In genomic region chr9:66513150-66513549, GRCm38 (mm10) we compare ENCODE assay signal across 9 mouse cellular contexts. TPM values are rescaled to one million over a fixed set of nuclear protein-coding genes. Genes with fewer than 3 reads are reported as not detected.
DNase-seq lines count a peak whose midpoint lies in the region; ATAC-seq and TF ChIP-seq lines count a peak whose summit lies in the region.
"Had no signal": no experiment of that assay in that cellular context is flagged by ENCODE, and none has a peak within 500 bp of the region (broad histone marks: within the 10 kb centered on the region; RNA-seq: fewer than 3 reads in every experiment).

No protein-coding gene starts in this region.

- H3K4me3 ChIP-seq in heart, embryonic 13.5 days, result peak overlapping the region; percentile 60
- H3K4me3 ChIP-seq in liver, embryonic 11.5 days (ENCODE audit: low read depth, low read length), result peak overlapping the region; percentile 76; the same call in 1 of the 2 replicates
- peak overlapping the region; percentile 66 for H3K4me3 ChIP-seq in stomach, postnatal 0 days (ENCODE audit: low read depth, low read length)

- peaks cover 57% of the 10 kb centered on the region for H3K36me3 ChIP-seq in heart, embryonic 13.5 days
- H3K36me3 ChIP-seq in liver, embryonic 11.5 days (ENCODE audit: control insufficient read depth, insufficient read depth, low read length), result peaks cover 30% of the 10 kb centered on the region
- peaks cover 19% of the 10 kb centered on the region for H3K36me3 ChIP-seq in stomach, postnatal 0 days (ENCODE audit: control insufficient read depth, insufficient read depth, low read length)

- peak overlapping the region; percentile 87 for H3K9ac ChIP-seq in heart, embryonic 13.5 days
- H3K9ac ChIP-seq in liver, embryonic 11.5 days (ENCODE audit: low read depth, low read length), result peak overlapping the region; percentile 92; the same call in 1 of the 2 replicates
- H3K9ac ChIP-seq in stomach, postnatal 0 days (ENCODE audit: low read length), result peak overlapping the region; percentile 38; the same call in 1 of the 2 replicates

- peak overlapping the region; percentile 83 for H3K4me2 ChIP-seq in heart, embryonic 13.5 days
- H3K4me2 ChIP-seq in liver, embryonic 11.5 days, result peak overlapping the region; percentile 98
- peak overlapping the region; percentile 98 for H3K4me2 ChIP-seq in stomach, postnatal 0 days (replicated peaks; ENCODE audit: low read depth)

- peak; percentile 38 for DNase-seq in embryo, embryonic 10 days (ENCODE audit: low spot score)
- DNase-seq in embryo, embryonic 9.5 days (ENCODE audit: extremely low spot score), result no peak
- DNase-seq in 3134 (ENCODE audit: extremely low read depth, insufficient read length, low spot score), result peak; percentile 19
- peak; percentile 63 for DNase-seq in cerebellum, adult 9-10 months
- DNase-seq in liver, embryonic 11.5 days (ENCODE audit: low spot score), result no peak
- peak; percentile 36 for DNase-seq in stomach, postnatal 0 days (ENCODE audit: low spot score)
- no peak for DNase-seq in ovary, postnatal 36 days (ENCODE audit: low spot score)

- TF ChIP-seq EP300 in stomach, postnatal 0 days (optimal IDR thresholded peaks at IDR 0.05), result no peak

- H3K9me3 ChIP-seq in heart, embryonic 13.5 days, result no peaks in the 10 kb centered on the region
- H3K9me3 ChIP-seq in liver, embryonic 11.5 days (ENCODE audit: control insufficient read depth, low read length), result no peaks in the 10 kb centered on the region
- H3K9me3 ChIP-seq in stomach, postnatal 0 days (ENCODE audit: control insufficient read depth, low read length), result no peaks in the 10 kb centered on the region

- TF ChIP-seq CTCF in stomach, postnatal 0 days (IDR thresholded peaks at IDR 0.05; ENCODE audit: low read depth), result peak; percentile 66

- H3K27me3 ChIP-seq in heart, embryonic 13.5 days (replicated peaks), result no peaks in the 10 kb centered on the region
- no peaks in the 10 kb centered on the region for H3K27me3 ChIP-seq in liver, embryonic 11.5 days (replicated peaks; ENCODE audit: control insufficient read depth, insufficient read depth, low read length)
- H3K27me3 ChIP-seq in stomach, postnatal 0 days (ENCODE audit: control insufficient read depth, insufficient read depth, low read length), result no peaks in the 10 kb centered on the region
- H3K27me3 ChIP-seq: Patski had no signal

- H3K27ac ChIP-seq in heart, embryonic 13.5 days (replicated peaks), result peak overlapping the region; percentile 95
- peak overlapping the region; percentile 25 for H3K27ac ChIP-seq in liver, embryonic 11.5 days (ENCODE audit: low read depth, low read length)
- peak overlapping the region; percentile 98 for H3K27ac ChIP-seq in stomach, postnatal 0 days (replicated peaks)

- peaks cover 55% of the 10 kb centered on the region for H3K4me1 ChIP-seq in heart, embryonic 13.5 days
- peaks cover 18% of the 10 kb centered on the region for H3K4me1 ChIP-seq in liver, embryonic 11.5 days (replicated peaks; ENCODE audit: control insufficient read depth, insufficient read depth, low read length)
- peaks cover 4% of the 10 kb centered on the region; the same call in 1 of the 2 replicates for H3K4me1 ChIP-seq in stomach, postnatal 0 days (replicated peaks; ENCODE audit: control insufficient read depth, insufficient read depth)

- ATAC-seq in heart, embryonic 13.5 days (ENCODE audit: extremely low read depth, insufficient number of reproducible peaks, low FRiP score, low TSS enrichment), result no peak
- no peak for ATAC-seq in liver, embryonic 11.5 days (replicated peaks; ENCODE audit: low FRiP score)
- ATAC-seq in stomach, postnatal 0 days (ENCODE audit: low FRiP score, low TSS enrichment), result no peak
- ATAC-seq: Patski had no signal

RNA-seq across cellular contexts. Expression of gene Fbxl22, which starts 1.2 kb away (rescaled TPM):
- polyA plus RNA-seq in heart, embryonic 13.5 days (2015; fragmentation: Nextera tagmentation; extraction: Ambion mirVana), result 65.3 and 66.9 TPM in 2 replicates
- polyA plus RNA-seq in liver, embryonic 11.5 days (2014; fragmentation: Nextera tagmentation; extraction: Ambion mirVana), result 1.3 and 1.5 TPM in 2 replicates
- polyA plus RNA-seq in stomach, postnatal 0 days (2015; fragmentation: Nextera tagmentation; extraction: Ambion mirVana), result 30.8 and 33.8 TPM in 2 replicates

Comparison
In these comparisons a context has a peak if more than half of its experiments do, and no peak if none do; other contexts are left out.
1. DNase-seq: peak in embryo, embryonic 10 days (single experiment), 3134 (single experiment), cerebellum, adult 9-10 months (single experiment) and stomach, postnatal 0 days (single experiment); none in embryo, embryonic 9.5 days (single experiment), liver, embryonic 11.5 days (single experiment) and ovary, postnatal 36 days (single experiment).
2. H3K27ac ChIP-seq: peak in every context shown above with its lines; median percentile 98 in stomach, postnatal 0 days; 95 in heart, embryonic 13.5 days; 25 in liver, embryonic 11.5 days.
3. H3K9ac ChIP-seq: peak in every context shown above with its lines; median percentile 92 in liver, embryonic 11.5 days; 87 in heart, embryonic 13.5 days; 38 in stomach, postnatal 0 days.
4. RNA of gene Fbxl22, which starts 1.2 kb away (polyA plus RNA-seq): 65.3 to 66.9 TPM in heart, embryonic 13.5 days and 30.8 to 33.8 TPM in stomach, postnatal 0 days; 1.3 to 1.5 TPM in liver, embryonic 11.5 days; every median in the first group is over 10 times any median in the second.
5. Peak in every context shown above with its lines, with median percentiles within 50 percentile points of each other: H3K4me2 ChIP-seq and H3K4me3 ChIP-seq.